Mouse (Mus musculus): Measurements from ENCODE around the gene Stat6.

The Stat6 gene

GRCm38 (mm10) chr10:127674046-127674655 is 31.4 kb downstream of the Stat6 start:
- no peak for DNase-seq (ENCODE audit: low spot score)

GRCm38 (mm10) chr10:127674794-127675522 is 32.2 kb downstream of the Stat6 start:
- DNase-seq (ENCODE audit: low spot score), result peak; percentile 74

DNA sequence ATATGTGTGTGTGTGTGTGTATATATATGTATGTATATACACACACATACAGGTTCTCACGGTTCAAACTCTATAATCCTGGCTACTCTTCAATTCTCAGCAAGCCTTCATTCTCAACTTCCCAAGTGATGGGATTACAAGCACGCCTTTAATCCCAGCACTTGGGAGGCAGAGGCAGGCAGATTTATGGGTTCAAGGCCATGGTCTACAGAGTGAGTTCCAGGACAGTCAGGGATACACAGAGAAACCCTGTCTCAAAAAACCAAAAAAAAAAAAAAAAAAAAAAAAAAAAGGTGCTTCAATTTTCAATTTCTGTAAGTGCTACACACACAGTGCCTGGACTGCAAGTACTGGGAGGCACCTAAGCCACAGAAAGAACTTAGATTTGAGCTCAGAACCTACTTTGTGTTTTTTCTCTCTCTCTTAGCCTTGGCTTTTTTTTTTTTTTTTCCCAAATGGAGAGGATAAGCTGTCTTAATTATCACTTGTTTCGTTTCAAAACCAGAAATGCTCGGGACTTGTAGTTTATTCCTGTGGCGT is 33.1 kb downstream of the Stat6 start:
- no peak for DNase-seq (ENCODE audit: low spot score)

GRCm38 (mm10) chr10:127676691-127677548 is 34.1 kb downstream of the Stat6 start:
- DNase-seq (ENCODE audit: low spot score), result peak; percentile 98

DNA sequence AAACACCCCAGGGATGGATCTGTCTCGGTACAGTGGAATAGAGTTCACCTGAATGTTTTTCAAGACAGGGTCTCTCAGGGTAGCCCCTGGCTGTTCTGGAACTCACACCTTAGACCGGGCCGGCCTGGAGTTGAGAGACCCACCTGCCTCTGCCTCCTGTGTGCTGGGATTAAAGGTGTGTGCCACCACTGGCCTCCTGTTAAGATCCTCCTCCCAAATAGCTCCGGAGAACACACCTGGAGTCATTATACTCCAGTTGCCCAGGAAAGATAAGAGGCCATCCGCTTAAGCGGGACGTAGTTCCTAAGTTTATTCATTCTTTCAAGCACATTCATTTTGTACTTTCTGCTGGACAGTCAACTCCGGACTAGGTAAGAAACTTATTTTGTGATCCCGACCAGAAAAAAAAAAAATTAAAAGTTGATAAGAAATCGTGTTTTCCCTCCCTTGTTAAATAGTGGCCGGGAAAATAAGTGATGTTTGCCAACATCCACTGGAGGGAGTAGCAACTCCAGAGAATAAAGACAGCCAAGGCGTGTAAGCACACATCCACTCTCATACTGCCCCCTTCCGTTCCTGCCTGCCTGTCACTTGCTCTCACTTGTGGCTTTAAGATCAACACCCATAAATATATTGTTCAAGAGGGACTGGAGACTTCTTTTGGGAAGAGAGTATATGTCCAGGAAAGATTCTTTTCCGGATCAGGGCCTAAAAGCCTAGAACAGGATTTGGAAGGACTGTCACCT is 35.0 kb downstream of the Stat6 start:
- DNase-seq (ENCODE audit: low spot score), result peak; percentile 77

DNA sequence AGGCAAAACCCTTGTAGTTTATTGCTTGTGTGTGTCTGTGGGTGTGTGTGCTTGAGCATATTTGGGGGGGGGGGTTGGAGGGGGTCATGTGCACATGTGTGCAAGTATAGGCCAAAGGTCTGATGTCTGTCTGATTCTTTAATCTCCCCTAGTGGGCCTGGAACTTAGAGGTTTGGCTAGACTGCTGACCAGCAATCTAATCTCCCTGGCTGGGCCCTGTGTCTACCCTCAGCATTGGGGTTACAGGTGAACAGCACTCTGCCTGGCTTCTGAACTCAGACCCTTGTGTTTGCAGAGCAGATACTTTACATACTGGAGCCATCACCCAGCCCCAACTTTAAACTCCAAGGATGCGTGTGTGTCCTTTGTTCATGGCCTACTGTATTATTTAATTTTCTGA is 36.4 kb downstream of the Stat6 start:
- no peak for DNase-seq (ENCODE audit: low spot score)

DNA sequence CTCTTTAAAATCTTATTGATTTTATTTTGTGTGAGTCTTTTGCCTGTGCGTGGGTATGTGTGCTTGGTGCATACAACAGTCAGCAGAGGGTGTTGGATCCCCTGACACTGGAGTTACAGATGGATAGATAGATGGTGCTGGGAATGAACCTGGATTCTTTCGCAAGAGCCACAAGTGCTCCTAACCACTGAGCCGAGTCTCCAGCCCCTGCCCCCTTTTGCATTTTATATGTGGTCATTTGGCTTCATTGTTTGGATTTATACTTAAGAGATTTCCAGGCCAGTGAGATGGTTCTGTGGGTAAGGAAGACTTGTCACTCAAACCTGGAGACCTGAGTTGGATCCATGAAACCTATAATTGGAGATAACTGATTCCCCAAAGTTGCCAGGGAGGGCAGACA is 37.1 kb downstream of the Stat6 start:
- DNase-seq (ENCODE audit: low spot score), result no peak

DNA sequence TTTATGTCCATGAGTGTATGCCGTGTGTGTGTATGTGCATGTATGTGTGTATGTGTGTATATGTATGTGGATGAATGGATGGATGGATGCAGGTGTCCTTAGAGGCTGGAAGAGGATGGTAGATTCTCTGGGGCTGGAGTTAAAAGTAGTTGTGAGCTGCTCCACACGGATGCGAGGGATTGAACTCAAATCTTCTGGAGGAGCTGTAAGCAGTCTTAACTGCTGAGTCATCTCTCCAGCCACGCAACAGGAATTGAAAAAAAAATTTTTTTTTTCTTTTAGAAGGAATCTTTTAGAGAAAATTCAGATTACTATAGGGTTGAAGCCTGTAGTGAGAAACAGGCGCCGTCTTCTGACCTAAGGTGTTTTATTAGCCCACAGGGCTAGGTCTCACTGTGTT is 40.1 kb downstream of the Stat6 start:
- DNase-seq (ENCODE audit: low spot score), result no peak

- DNase-seq (ENCODE audit: low spot score), result no peak
Observed at GRCm38 (mm10) chr10:127691053-127691452, 48.3 kb downstream of the Stat6 start.

DNA sequence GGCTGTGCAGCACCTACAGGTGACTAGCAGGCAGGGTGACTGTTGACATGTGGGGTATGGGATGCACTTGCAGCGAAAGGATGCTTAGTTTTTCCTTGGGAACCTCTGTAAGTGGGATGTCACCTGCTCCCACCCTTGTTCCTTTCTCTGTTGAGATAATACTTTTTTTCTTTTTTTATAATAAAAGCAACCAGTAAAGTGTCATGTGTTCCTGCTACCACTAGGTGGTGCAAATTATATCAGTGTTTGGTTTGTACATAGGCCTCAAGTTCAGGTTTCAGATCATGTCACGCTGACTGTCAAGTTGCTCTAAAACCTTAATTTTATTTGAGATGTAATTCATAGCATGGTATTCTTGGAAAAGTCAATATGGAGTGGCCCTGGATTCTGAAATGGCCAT is 51.9 kb downstream of the Stat6 start:
- DNase-seq (ENCODE audit: low spot score), result no peak

- no peak for DNase-seq (ENCODE audit: low spot score)
Observed at GRCm38 (mm10) chr10:127695775-127696174, 53.0 kb downstream of the Stat6 start.

- DNase-seq (ENCODE audit: low spot score), result no peak
Observed at GRCm38 (mm10) chr10:127698966-127699365, 56.2 kb downstream of the Stat6 start.

DNA sequence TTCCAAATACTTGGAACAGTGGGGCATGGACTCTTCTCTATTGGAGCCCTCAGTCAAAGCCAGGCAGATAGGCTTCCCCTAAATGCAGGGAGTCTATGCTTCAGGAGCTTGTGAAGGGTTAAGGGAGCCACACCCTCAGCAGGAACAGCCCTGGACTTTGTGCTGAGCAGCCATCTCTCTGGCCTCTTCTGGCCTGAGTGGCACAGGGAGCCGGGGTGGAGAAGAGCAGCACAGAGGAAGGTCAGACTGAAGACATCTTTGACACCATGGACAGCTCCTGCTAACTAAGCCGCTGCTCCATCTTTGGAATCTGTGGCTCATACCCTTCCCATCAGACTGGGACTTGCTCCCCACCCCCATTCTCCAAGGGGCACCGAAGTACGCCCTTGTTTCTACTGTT is 60.5 kb downstream of the Stat6 start:
- DNase-seq (ENCODE audit: low spot score), result no peak

DNA sequence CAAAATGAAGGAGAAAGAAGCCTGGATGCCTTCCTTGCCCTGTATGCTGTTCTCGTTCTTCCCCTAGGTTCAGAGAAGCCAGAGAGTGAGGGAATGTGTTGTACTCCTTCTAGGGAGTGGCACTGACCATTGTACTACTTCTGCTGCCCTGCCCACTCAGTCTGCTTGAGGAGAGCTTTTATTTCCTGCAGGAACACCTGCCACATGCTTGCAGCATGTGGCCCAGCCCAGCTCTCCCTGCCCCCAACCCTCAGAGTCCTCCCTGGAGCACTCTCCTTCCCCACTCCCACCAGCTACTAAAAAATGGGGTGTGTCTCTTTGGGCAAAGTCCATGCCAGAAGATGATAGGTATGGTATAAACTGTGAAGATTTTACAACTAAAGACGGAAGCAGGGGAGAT is 61.5 kb downstream of the Stat6 start:
- no peak for DNase-seq (ENCODE audit: low spot score)

GRCm38 (mm10) chr10:127704766-127705220 is 62.0 kb downstream of the Stat6 start, which contains the start of gene Myo1a:
Gene Myo1a (plus strand): TSS chr10:127705170.
- no peak for DNase-seq (ENCODE audit: low spot score)

DNA sequence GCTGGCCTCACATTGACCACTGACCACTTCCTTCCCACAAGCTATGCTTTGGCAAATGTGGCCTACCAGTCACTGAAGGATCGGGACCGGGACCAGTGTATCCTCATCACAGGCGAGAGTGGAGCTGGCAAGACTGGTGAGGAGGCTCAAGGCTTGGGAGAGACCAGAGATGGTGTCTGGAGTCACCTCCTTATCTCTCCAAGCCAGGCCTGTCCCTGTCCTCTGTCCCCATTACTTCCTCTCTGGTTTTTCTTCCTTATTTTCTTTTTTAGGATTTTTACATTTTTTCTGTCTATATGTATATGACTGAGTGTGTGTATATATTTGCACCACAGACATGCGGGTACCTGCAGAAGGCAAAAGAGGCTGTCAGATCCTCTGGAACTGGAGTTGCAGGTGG is 63.0 kb downstream of the Stat6 start:
- DNase-seq (ENCODE audit: low spot score), result no peak

DNA sequence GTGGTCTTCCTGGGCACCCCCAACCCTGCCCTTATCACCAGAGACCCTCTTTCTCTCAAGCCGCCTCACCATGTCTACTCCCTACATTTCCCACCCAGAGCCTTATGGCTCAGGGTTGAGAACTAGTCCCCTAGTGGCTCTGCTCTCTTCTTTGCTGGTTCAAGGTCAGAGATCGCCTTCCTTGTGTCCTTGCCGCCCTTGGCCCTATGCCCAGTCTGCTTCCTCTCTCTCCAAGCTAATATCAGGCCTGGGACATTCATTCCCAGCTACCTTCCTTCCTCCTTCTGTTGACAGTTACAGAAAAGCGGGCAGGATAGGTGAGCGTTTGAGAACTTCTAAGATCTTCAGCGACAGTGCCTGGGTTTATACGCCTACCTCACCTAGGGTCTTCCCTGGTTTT is 64.9 kb downstream of the Stat6 start:
- DNase-seq (ENCODE audit: low spot score), result no peak

- DNase-seq (ENCODE audit: low spot score), result no peak
Observed at GRCm38 (mm10) chr10:127708850-127709370, 66.1 kb downstream of the Stat6 start.

DNA sequence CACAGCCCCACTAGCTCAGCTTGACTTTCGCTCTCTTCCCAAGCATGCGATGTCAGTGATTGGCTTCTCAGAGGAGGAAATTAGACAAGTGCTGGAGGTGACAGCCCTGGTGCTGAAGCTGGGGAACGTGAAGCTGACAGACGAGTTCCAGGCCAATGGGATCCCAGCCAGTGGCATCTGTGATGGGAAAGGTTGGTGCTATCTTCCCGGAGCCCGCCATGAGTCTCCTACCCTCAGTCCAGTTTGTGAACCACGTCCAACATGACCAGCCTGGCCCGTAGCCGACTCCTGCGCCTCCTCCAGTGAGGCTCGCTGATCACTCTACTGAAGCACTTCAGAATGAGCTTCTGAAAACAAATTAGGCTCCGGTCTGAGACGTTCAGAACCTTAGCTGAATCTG is 67.5 kb downstream of the Stat6 start:
- DNase-seq (ENCODE audit: low spot score), result no peak

Data from c-Kit-positive CD71-positive TER-119-positive erythroid progenitor cells, embryonic 14.5 days (primary cell).